Mouse (Mus musculus) embryonic facial prominence, embryonic 13.5 days (tissue): ENCODE measurements around the gene Cx3cl1. TPM values are rescaled to one million over a fixed set of nuclear protein-coding genes. Genes with fewer than 3 reads are reported as not detected.

Experiments
- ATAC-seq: fragments of 200-750 bp; cut with Nextera tagmentation; 2 replicates; pipeline ENCODE4 v1.8.0; 2017; ENCODE audit warnings: low read depth; ENCODE audit not compliant: insufficient number of reproducible peaks, insufficient read depth, low FRiP score, low TSS enrichment
- H3K27ac ChIP-seq: fragments of 300-500 bp; sonication (generic); 2 replicates; pipeline ENCODE4 v1.5.1; 2015; ENCODE audit warnings: moderate library complexity, mild to moderate bottlenecking, inconsistent platforms
- H3K27me3 ChIP-seq: fragments of 300-500 bp; sonication (generic); 2 replicates; pipeline ENCODE4 v1.6.1; 2015; ENCODE audit warnings: mild to moderate bottlenecking, inconsistent platforms
- H3K36me3 ChIP-seq: fragments of 300-500 bp; sonication (generic); 2 replicates; pipeline ENCODE4 v1.6.1; 2015; ENCODE audit warnings: mild to moderate bottlenecking, inconsistent platforms
- H3K4me1 ChIP-seq: fragments of 300-500 bp; sonication (generic); 2 replicates; pipeline ENCODE4 v1.6.1; 2015; ENCODE audit warnings: inconsistent platforms
- H3K4me2 ChIP-seq: fragments of 300-500 bp; sonication (generic); 2 replicates; pipeline ENCODE4 v1.6.1; 2015; ENCODE audit warnings: moderate library complexity, mild to moderate bottlenecking, inconsistent platforms
- H3K4me3 ChIP-seq: fragments of 300-500 bp; sonication (generic); 2 replicates; pipeline ENCODE4 v1.5.1; 2015; ENCODE audit warnings: mild to moderate bottlenecking, inconsistent platforms
- H3K9ac ChIP-seq: fragments of 300-500 bp; sonication (generic); 2 replicates; pipeline ENCODE4 v1.6.1; 2015; ENCODE audit warnings: mild to moderate bottlenecking, inconsistent platforms
- H3K9me3 ChIP-seq: fragments of 300-500 bp; sonication (generic); 2 replicates; pipeline ENCODE4 v1.6.1; 2016; ENCODE audit warnings: inconsistent platforms
- WGBS: fragments of 180-500 bp; shearing (Covaris S2); methylation state at CpG from one replicate; pipeline ENCODE4 v1.1.7; 2015; ENCODE audit warnings: mixed read lengths; 5-methylcytosine and 5-hydroxymethylcytosine counted together
- polyA plus RNA-seq: library from polyadenylated mRNA; unstranded; fragments of >200 nt; fragmentation: Nextera tagmentation; extraction: Ambion mirVana; gene quantifications from 2 replicates; pipeline ENCODE4 v1.2.1, GENCODE M21; 2015

Gene Cx3cl1
- polyA plus RNA-seq, 1 experiment from 2014 or later, result 7.8 TPM

- Histone ChIP-seq H3K9ac (no peak within 1 kb of the TSS), H3K4me3 (no peak within 1 kb of the TSS), H3K36me3 (no peaks in the 10 kb centered on the region), H3K27me3 (no peaks in the 10 kb centered on the region), H3K9me3 (no peaks in the 10 kb centered on the region), H3K27ac (no peak within 1 kb of the TSS), H3K4me2 (no peak within 1 kb of the TSS), H3K4me1 (no peaks in the 10 kb centered on the region)
- no peak for ATAC-seq
- 90% methylated on average over 7 of the region's 7 CpGs for WGBS
These were observed 26.2 kb upstream of the Cx3cl1 start, which contains the start of gene Ccl22 for GRCm38 (mm10) chr8:94745476-94746184. Gene Ccl22, plus strand, starts transcription at chr8:94745590.

GRCm38 (mm10) chr8:94746832-94747231 lies 25.0 kb upstream of the Cx3cl1 start:
- H3K36me3 ChIP-seq, result no peaks in the 10 kb centered on the region
- no peak overlapping the region for H3K4me3 ChIP-seq
- no peak for ATAC-seq
- no peak overlapping the region for H3K9ac ChIP-seq
- no peaks in the 10 kb centered on the region for H3K4me1 ChIP-seq
- no peaks in the 10 kb centered on the region for H3K27me3 ChIP-seq
- no peak overlapping the region for H3K27ac ChIP-seq
- H3K4me2 ChIP-seq, result no peak overlapping the region
- no peaks in the 10 kb centered on the region for H3K9me3 ChIP-seq
- WGBS, result 75% methylated on average over 8 of the region's 8 CpGs

- Histone ChIP-seq H3K4me1 (no peaks in the 10 kb centered on the region), H3K9me3 (no peaks in the 10 kb centered on the region), H3K9ac (no peak overlapping the region), H3K4me2 (no peak overlapping the region), H3K27me3 (no peaks in the 10 kb centered on the region), H3K4me3 (no peak overlapping the region), H3K36me3 (no peaks in the 10 kb centered on the region), H3K27ac (no peak overlapping the region)
- no peak for ATAC-seq
- 63% methylated on average over 4 of the region's 4 CpGs for WGBS
These were observed 23.4 kb upstream of the Cx3cl1 start for GRCm38 (mm10) chr8:94748363-94748762.

- no peaks in the 10 kb centered on the region for H3K36me3 ChIP-seq
- no peak overlapping the region for H3K27ac ChIP-seq
- H3K27me3 ChIP-seq, result no peaks in the 10 kb centered on the region
- no peak overlapping the region for H3K4me3 ChIP-seq
- no peak overlapping the region for H3K4me2 ChIP-seq
- no peak for ATAC-seq
- H3K9me3 ChIP-seq, result no peaks in the 10 kb centered on the region
- no peak overlapping the region for H3K9ac ChIP-seq
- H3K4me1 ChIP-seq, result no peaks in the 10 kb centered on the region
- WGBS, result 79% methylated on average over 3 of the region's 3 CpGs
These were observed 21.9 kb upstream of the Cx3cl1 start for GRCm38 (mm10) chr8:94749942-94750341.

GRCm38 (mm10) chr8:94751023-94751849 lies 20.6 kb upstream of the Cx3cl1 start:
- Histone ChIP-seq H3K27ac (no peak overlapping the region), H3K9me3 (no peaks in the 10 kb centered on the region), H3K9ac (no peak overlapping the region), H3K4me3 (no peak overlapping the region), H3K4me2 (no peak overlapping the region), H3K36me3 (no peaks in the 10 kb centered on the region), H3K27me3 (no peaks in the 10 kb centered on the region), H3K4me1 (no peaks in the 10 kb centered on the region)
- WGBS, result 82% methylated on average over 10 of the region's 10 CpGs
- no peak for ATAC-seq

- H3K4me2 ChIP-seq, result no peak overlapping the region
- ATAC-seq, result no peak
- H3K36me3 ChIP-seq, result no peaks in the 10 kb centered on the region
- H3K27ac ChIP-seq, result no peak overlapping the region
- no peaks in the 10 kb centered on the region for H3K27me3 ChIP-seq
- WGBS, result 79% methylated on average over 2 of the region's 2 CpGs
- H3K9me3 ChIP-seq, result no peaks in the 10 kb centered on the region
- no peak overlapping the region for H3K4me3 ChIP-seq
- H3K4me1 ChIP-seq, result no peaks in the 10 kb centered on the region
- H3K9ac ChIP-seq, result no peak overlapping the region
These were observed 17.8 kb upstream of the Cx3cl1 start for GRCm38 (mm10) chr8:94754006-94754405.

- Histone ChIP-seq H3K9me3 (no peaks in the 10 kb centered on the region), H3K4me3 (no peak overlapping the region), H3K36me3 (no peaks in the 10 kb centered on the region), H3K9ac (no peak overlapping the region), H3K4me1 (no peaks in the 10 kb centered on the region), H3K27me3 (no peaks in the 10 kb centered on the region), H3K27ac (no peak overlapping the region), H3K4me2 (no peak overlapping the region)
- 53% methylated on average over 2 of the region's 2 CpGs for WGBS
- no peak for ATAC-seq
These were observed 17.3 kb upstream of the Cx3cl1 start for GRCm38 (mm10) chr8:94754486-94754885.

- Histone ChIP-seq H3K9ac (no peak overlapping the region), H3K4me1 (peaks cover 12% of the 10 kb centered on the region), H3K36me3 (no peaks in the 10 kb centered on the region), H3K4me2 (no peak overlapping the region), H3K9me3 (no peaks in the 10 kb centered on the region), H3K27me3 (peaks cover 25% of the 10 kb centered on the region), H3K27ac (no peak overlapping the region), H3K4me3 (no peak overlapping the region)
- WGBS, result 69% methylated on average over 9 of the region's 9 CpGs
- ATAC-seq, result no peak
These were observed 4.8 kb upstream of the Cx3cl1 start for GRCm38 (mm10) chr8:94767035-94767434.

- H3K9ac ChIP-seq, result no peak overlapping the region
- H3K4me3 ChIP-seq, result no peak overlapping the region
- peak overlapping the region; percentile 55 for H3K27ac ChIP-seq
- H3K36me3 ChIP-seq, result no peaks in the 10 kb centered on the region
- peaks cover 56% of the 10 kb centered on the region for H3K27me3 ChIP-seq
- peak; percentile 64; the same call in 1 of the 2 replicates for ATAC-seq
- WGBS, result 47% methylated on average over 6 of the region's 6 CpGs
- H3K4me2 ChIP-seq, result peak overlapping the region; percentile 92; the same call in 1 of the 2 replicates
- peaks cover 34% of the 10 kb centered on the region for H3K4me1 ChIP-seq
- H3K9me3 ChIP-seq, result no peaks in the 10 kb centered on the region
These were observed 864 bp upstream of the Cx3cl1 start for GRCm38 (mm10) chr8:94770945-94771344.

- no peaks in the 10 kb centered on the region for H3K9me3 ChIP-seq
- 44% methylated on average over 6 of the region's 6 CpGs for WGBS
- no peak overlapping the region for H3K27ac ChIP-seq
- peaks cover 36% of the 10 kb centered on the region for H3K4me1 ChIP-seq
- H3K4me3 ChIP-seq, result peak overlapping the region; percentile 55; the same call in 1 of the 2 replicates
- peak overlapping the region; percentile 92 for H3K4me2 ChIP-seq
- H3K9ac ChIP-seq, result no peak overlapping the region
- H3K27me3 ChIP-seq, result peaks cover 56% of the 10 kb centered on the region
- no peaks in the 10 kb centered on the region for H3K36me3 ChIP-seq
- ATAC-seq, result no peak
These were observed 1.2 kb downstream of the Cx3cl1 start for GRCm38 (mm10) chr8:94773048-94773447.

- Histone ChIP-seq H3K9ac (no peak overlapping the region), H3K4me2 (peak overlapping the region; percentile 92), H3K27me3 (peaks cover 56% of the 10 kb centered on the region), H3K9me3 (no peaks in the 10 kb centered on the region), H3K27ac (0 out of 2 replicates have a peak overlapping the region, but pooled peaks have one; percentile 7), H3K4me3 (no peak overlapping the region), H3K4me1 (peaks cover 43% of the 10 kb centered on the region), H3K36me3 (no peaks in the 10 kb centered on the region)
- ATAC-seq, result no peak
- 15% methylated on average over 12 of the region's 12 CpGs for WGBS
These were observed 1.9 kb downstream of the Cx3cl1 start for GRCm38 (mm10) chr8:94773700-94774171.
